Mouse (Mus musculus): ENCODE data around the gene Nfkb1. TPM values are rescaled to one million over a fixed set of nuclear protein-coding genes. Genes with fewer than 3 reads are reported as not detected.

The Nfkb1 gene
- polyA plus RNA-seq, 1 experiment, result 0.07 TPM

DNA sequence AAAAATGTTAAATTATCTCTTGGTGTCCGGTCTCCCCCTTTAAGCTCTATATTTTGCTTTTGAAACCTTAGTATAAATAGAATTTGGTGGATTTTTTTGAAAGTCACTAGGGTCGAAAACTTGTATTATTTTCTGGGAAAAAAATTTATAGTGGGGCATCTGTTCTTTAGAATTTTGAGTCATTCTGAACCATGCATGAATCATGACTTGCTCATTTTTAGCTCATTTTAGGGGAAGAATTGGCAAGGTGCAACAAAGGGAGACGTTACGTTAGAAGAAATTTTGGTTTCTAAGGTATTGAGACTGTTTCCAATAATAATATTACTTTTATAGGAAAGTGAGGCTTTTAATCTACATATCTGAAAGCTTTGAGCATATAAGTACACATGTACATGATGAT lies 20.3 kb upstream of the Nfkb1 start:
- no peaks in the 10 kb centered on the region for H3K36me3 ChIP-seq (ENCODE audit: control insufficient read depth)
- no peaks in the 10 kb centered on the region for H3K4me1 ChIP-seq (ENCODE audit: control insufficient read depth)
- no peaks in the 10 kb centered on the region for H3K9me3 ChIP-seq (ENCODE audit: control insufficient read depth, low read length)
- H3K4me3 ChIP-seq (replicated peaks), result no peak overlapping the region
- no peaks in the 10 kb centered on the region for H3K27me3 ChIP-seq (ENCODE audit: control insufficient read depth)
- TF ChIP-seq GATA1 (IDR thresholded peaks at IDR 0.05; ENCODE audit: low read length) (no peak), TAL1 (IDR thresholded peaks at IDR 0.05; ENCODE audit: low read length) (no peak)

DNA sequence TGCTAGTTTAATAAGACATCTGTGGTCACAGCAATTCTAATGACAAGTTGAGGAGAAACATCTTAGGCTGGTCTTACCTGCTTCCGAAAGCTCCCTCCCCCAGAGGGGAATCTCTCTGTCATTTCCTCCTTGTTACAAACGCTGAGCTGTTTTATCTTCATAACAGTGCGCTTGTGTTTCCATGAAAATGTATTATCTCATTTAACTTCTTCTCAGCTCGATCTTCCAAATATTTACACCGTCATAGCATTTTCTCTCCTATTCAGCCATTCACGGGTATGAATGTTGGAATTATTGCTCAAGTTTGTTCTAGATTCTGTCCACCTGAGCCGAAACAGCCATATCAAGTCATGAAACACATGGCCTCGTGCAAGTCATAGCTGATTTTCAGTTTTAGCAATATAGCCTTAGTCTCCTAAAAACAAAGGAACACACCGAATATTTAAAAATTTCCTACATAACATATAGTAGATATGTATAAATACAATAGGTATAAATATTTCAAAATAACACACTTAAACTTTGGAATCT lies 19.8 kb upstream of the Nfkb1 start:
- TF ChIP-seq GATA1 (IDR thresholded peaks at IDR 0.05; ENCODE audit: low read length) (no peak), TAL1 (IDR thresholded peaks at IDR 0.05; ENCODE audit: low read length) (no peak)

DNA sequence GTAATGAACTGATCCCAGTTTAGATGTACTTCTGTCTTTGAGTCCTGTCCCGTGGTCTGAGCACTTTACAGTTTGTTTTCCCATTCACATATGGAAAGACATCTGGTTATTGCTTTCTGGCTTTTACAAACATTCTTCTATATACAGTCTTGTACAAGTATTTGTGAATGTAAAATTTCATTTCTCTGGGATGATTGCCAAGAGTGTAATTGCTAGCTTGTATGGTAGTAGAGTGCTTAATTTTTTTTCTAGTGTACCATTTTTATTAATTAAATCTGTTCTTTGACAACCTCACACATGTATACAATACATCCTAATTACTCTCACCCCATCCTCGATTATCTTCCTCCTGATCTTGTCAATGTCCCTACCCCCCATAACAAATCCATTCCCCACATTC lies 12.0 kb upstream of the Nfkb1 start:
- TF ChIP-seq GATA1 (IDR thresholded peaks at IDR 0.05; ENCODE audit: low read length) (no peak), TAL1 (IDR thresholded peaks at IDR 0.05; ENCODE audit: low read length) (no peak)
- no peaks in the 10 kb centered on the region for H3K27me3 ChIP-seq (ENCODE audit: control insufficient read depth)
- no peak overlapping the region for H3K4me3 ChIP-seq (replicated peaks)
- H3K9me3 ChIP-seq (ENCODE audit: control insufficient read depth, low read length), result no peaks in the 10 kb centered on the region
- H3K4me1 ChIP-seq (ENCODE audit: control insufficient read depth), result no peaks in the 10 kb centered on the region
- no peaks in the 10 kb centered on the region for H3K36me3 ChIP-seq (ENCODE audit: control insufficient read depth)

More for the DNA sequence above, 19.8 kb upstream of the Nfkb1 start:
- Histone ChIP-seq H3K36me3 (ENCODE audit: control insufficient read depth) (no peaks in the 10 kb centered on the region), H3K4me1 (ENCODE audit: control insufficient read depth) (no peaks in the 10 kb centered on the region), H3K9me3 (ENCODE audit: control insufficient read depth, low read length) (no peaks in the 10 kb centered on the region), H3K4me3 (replicated peaks) (no peak overlapping the region), H3K27me3 (ENCODE audit: control insufficient read depth) (no peaks in the 10 kb centered on the region)

DNA sequence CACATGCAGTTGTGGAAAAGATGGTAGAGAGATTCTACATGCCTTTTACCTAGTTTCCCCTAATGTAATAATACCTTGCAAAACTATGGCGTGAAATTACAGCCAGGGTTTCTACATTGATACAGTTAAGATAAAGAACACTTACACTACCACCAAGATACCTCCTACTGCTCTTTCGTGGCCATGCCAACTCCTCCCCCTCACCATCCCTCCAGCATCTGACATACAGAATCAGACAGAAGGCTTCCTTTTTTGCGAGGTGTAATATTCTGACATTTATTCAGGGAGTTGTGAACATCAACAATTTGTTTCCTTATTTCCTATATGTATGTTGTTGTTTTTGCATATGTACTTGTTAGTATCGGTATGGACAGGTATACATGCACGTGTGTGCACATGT lies 11.3 kb upstream of the Nfkb1 start:
- TF ChIP-seq TAL1 (IDR thresholded peaks at IDR 0.05; ENCODE audit: low read length) (no peak), GATA1 (IDR thresholded peaks at IDR 0.05; ENCODE audit: low read length) (no peak)

DNA sequence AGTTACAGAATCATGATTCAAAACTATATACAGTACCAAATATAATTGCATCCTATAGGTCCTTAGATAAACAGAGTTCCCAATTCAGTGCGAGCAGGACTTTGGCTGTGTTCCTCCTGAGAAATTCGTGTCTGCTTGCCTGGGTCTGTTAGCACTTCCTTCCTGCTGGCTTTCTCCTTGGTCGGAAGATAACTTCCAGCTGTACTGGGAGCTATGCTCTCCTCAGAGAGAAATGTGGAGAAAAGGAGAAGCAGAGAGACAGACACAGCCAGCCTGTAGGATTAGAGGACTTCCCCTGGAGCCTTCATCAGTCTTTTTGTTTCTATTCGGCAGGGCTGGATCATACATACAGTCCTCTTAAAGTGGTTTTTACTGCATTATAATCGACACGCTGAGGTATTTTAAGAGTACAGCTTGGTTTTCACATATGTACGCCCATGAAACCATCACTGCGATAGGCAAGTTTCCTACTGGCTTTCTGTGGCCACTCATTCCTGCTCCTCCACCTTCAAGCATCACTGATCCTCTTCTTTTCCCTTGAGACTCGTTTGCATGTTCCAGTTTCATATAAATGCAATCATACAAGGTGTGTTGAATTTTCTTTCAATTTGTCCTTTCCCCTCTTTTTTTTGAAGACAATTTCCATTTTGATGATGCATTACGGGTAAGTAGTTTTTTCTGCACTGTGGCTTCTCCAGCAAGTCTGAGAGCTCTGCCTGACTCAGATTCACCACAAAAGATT lies 8.3 kb upstream of the Nfkb1 start:
- H3K36me3 ChIP-seq (ENCODE audit: control insufficient read depth), result no peaks in the 10 kb centered on the region
- no peak for TF ChIP-seq GATA1 (IDR thresholded peaks at IDR 0.05; ENCODE audit: low read length)
- TF ChIP-seq TAL1 (IDR thresholded peaks at IDR 0.05; ENCODE audit: low read length), result no peak
- no peaks in the 10 kb centered on the region for H3K9me3 ChIP-seq (ENCODE audit: control insufficient read depth, low read length)
- H3K4me1 ChIP-seq (ENCODE audit: control insufficient read depth), result peaks cover 20% of the 10 kb centered on the region
- no peaks in the 10 kb centered on the region for H3K27me3 ChIP-seq (ENCODE audit: control insufficient read depth)
- H3K4me3 ChIP-seq (replicated peaks), result no peak overlapping the region

More for the DNA sequence above, 11.3 kb upstream of the Nfkb1 start:
- Histone ChIP-seq H3K9me3 (ENCODE audit: control insufficient read depth, low read length) (no peaks in the 10 kb centered on the region), H3K36me3 (ENCODE audit: control insufficient read depth) (no peaks in the 10 kb centered on the region), H3K4me3 (replicated peaks) (no peak overlapping the region), H3K4me1 (ENCODE audit: control insufficient read depth) (peaks cover 1% of the 10 kb centered on the region; the same call in 1 of the 2 replicates), H3K27me3 (ENCODE audit: control insufficient read depth) (no peaks in the 10 kb centered on the region)

DNA sequence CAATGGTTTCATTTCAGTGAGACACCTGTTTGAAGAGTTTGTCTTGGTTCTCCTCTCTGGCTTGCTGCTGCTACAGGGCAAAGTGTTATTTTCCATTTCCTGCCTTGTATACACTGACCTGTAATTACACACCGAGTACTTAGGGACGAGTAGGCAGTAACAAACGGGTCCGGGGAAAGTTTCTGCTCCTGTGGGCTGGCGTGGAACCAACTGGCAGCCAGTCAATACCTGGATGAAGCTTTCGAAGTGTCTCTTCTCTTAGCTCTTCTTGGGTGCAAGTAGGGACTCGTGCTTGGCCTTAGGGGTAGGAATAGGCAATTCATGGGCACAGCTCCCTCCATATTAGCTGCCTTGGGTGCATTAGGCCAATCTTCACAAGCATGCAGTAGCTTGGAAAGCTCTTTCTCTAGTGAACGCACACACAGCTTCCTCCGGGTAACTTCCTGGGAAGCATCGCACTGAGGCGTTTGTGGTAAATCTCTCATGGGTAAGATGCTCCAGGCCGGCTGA lies 7.2 kb upstream of the Nfkb1 start:
- no peak for TF ChIP-seq GATA1 (IDR thresholded peaks at IDR 0.05; ENCODE audit: low read length)
- no peak for TF ChIP-seq TAL1 (IDR thresholded peaks at IDR 0.05; ENCODE audit: low read length)
- peaks cover 20% of the 10 kb centered on the region for H3K4me1 ChIP-seq (ENCODE audit: control insufficient read depth)
- H3K4me3 ChIP-seq (replicated peaks), result no peak overlapping the region
- H3K27me3 ChIP-seq (ENCODE audit: control insufficient read depth), result 0 out of 2 replicates have a peak, but pooled peaks cover under 1% of the 10 kb centered on the region
- no peaks in the 10 kb centered on the region for H3K9me3 ChIP-seq (ENCODE audit: control insufficient read depth, low read length)
- H3K36me3 ChIP-seq (ENCODE audit: control insufficient read depth), result no peaks in the 10 kb centered on the region

DNA sequence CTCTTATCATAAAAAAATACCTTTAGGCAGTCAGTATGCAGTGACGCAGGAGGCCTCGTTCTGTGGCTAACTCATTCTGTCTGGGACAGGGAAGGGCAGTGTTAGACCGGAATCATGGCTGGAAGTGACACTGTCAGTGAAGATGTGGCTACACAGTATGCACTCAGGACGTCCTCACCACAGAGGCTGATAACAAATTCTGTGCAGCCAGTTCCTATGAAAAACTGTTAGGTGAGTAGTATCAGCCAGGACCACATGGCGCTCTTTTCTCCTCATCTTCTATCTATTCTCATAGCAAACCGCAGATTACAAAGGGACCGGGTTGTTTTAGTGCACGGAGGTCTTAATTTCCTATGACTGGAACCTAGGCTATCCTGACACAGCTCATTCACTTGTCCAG lies 4.9 kb upstream of the Nfkb1 start:
- no peaks in the 10 kb centered on the region for H3K36me3 ChIP-seq (ENCODE audit: control insufficient read depth)
- TF ChIP-seq TAL1 (IDR thresholded peaks at IDR 0.05; ENCODE audit: low read length) (no peak), GATA1 (IDR thresholded peaks at IDR 0.05; ENCODE audit: low read length) (no peak)
- no peak overlapping the region for H3K4me3 ChIP-seq (replicated peaks)
- H3K27me3 ChIP-seq (ENCODE audit: control insufficient read depth), result peaks cover 13% of the 10 kb centered on the region
- peaks cover 27% of the 10 kb centered on the region for H3K4me1 ChIP-seq (ENCODE audit: control insufficient read depth)
- H3K9me3 ChIP-seq (ENCODE audit: control insufficient read depth, low read length), result no peaks in the 10 kb centered on the region

DNA sequence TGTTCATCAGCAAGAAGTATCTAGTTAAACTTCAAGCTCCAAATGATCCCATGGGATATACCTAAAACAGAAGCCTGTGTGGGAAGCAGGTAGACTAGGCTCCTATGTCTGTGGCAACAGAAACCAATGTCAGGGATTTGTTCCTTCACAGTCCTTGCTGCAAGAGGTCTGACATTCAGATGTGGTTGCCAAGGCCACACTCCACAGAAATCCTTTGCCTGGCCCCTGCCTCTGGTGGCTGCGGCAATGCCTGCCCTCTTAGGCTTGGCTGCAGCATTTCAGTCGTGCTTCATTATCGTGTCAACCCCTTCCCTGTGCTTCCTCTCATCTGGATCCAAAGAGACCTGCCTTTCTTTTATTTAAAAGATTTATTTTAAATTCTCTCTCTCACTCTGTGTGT lies 1.7 kb upstream of the Nfkb1 start:
- H3K4me3 ChIP-seq (replicated peaks), result no peak overlapping the region
- H3K9me3 ChIP-seq (ENCODE audit: control insufficient read depth, low read length), result no peaks in the 10 kb centered on the region
- TF ChIP-seq TAL1 (IDR thresholded peaks at IDR 0.05; ENCODE audit: low read length), result no peak
- no peaks in the 10 kb centered on the region for H3K36me3 ChIP-seq (ENCODE audit: control insufficient read depth)
- H3K27me3 ChIP-seq (ENCODE audit: control insufficient read depth), result peaks cover 34% of the 10 kb centered on the region
- H3K4me1 ChIP-seq (ENCODE audit: control insufficient read depth), result peaks cover 33% of the 10 kb centered on the region

DNA sequence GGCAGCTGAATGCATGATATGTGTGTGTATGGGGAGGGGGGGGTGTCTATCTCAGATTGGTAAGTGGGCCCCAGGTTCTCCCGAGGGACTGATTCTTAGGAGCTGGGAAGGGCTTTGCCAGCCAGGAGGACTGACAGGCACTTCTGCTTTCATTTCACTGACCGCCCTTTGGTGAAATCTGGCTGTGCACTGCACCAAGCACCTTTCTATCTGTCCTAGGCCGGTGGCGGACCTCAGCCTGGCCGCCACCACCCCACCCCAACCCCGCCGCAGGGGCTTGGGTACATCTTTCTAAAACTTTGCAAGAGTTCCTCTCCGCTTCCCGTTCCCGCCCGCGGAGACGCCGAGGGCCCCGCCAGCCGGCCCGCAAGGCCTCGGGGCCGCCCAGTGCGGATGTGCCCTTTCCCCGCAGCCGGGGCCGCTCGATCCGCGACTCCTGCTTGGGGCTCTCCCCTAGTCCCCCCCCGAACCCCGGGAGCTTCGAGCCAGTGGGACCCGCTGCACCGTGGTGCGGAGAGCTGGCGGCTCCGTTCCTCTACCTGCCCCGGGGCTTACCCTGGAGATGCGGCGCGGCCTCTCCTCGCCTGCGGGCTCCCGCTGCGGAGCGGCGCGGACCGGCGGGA lies 668 bp downstream of the Nfkb1 start:
- Histone ChIP-seq H3K27me3 (ENCODE audit: control insufficient read depth) (peaks cover 34% of the 10 kb centered on the region), H3K9me3 (ENCODE audit: control insufficient read depth, low read length) (no peaks in the 10 kb centered on the region), H3K36me3 (ENCODE audit: control insufficient read depth) (no peaks in the 10 kb centered on the region), H3K4me3 (replicated peaks) (peak overlapping the region; percentile 60), H3K4me1 (ENCODE audit: control insufficient read depth) (peaks cover 17% of the 10 kb centered on the region)
- TF ChIP-seq TAL1 (IDR thresholded peaks at IDR 0.05; ENCODE audit: low read length) (no peak), GATA1 (IDR thresholded peaks at IDR 0.05; ENCODE audit: low read length) (no peak)
